Mouse (Mus musculus): ENCODE measurements at regions not wholly inside any gene's neighbourhood (a gene's known extent, or its start where the extent isn't known, plus 50 kb on each side); places are given as distances from the start of the nearest gene placed in this dataset.
A peak's percentile ranks its signal among the peaks of the same experiment; 100 is the strongest.

- DNase-seq (ENCODE audit: low read depth): no peak
Measured at GRCm38 (mm10) chr14:76708728-76709127, 152.0 kb upstream of the Serp2 start.

DNA sequence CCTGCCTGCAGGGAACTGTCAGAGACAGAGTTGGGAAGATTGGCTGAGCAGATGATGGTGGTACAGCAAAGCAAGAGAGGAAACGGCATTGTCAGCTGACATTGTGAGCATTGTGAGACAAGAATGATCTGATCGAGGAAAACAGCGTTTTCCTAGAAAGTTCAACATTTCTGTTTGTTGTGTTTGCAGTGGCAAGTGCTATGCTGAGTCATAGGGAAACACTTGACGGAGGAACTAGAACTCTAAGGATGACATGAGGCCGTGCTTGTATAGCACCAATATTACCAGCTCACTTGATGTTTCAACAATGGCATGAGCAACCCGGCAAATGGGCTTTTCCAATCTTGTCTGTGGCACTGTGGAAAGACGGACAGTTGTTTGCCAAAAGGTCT, 146.7 kb upstream of the Serp2 start:
- no peak for DNase-seq (ENCODE audit: low read depth)

DNA sequence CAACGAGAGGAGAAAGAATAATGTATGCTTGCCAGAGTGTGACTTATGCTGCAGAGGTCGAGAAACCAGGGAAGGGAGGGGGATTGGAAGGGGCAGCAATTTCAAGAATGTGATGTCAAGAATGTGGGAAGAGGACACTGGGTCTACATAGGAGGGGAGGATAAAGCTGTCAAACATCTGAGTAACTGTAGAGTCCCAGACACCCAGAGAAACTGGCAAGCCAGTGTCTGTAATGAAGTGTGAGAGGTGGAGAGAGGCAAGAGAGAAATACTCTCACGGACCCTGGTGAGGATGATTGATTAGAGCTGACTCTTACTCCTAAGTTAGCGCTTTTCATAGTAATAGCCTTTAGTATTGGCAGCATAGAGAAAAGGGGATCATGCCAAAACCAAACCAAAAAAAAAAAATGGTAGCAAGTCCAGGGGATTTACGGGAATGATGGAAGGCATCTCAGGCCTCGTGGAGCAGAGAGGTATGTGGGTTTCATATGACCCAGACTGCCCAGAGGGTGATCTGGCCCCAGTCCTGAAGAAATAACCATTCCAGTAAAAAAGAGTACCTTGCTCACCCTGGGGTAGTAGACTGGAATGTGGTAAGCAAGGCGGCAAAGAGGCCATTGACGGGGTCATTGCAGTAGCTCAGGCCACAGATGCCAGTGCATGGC, 146.2 kb upstream of the Serp2 start:
- DNase-seq (ENCODE audit: low read depth): no peak

DNA sequence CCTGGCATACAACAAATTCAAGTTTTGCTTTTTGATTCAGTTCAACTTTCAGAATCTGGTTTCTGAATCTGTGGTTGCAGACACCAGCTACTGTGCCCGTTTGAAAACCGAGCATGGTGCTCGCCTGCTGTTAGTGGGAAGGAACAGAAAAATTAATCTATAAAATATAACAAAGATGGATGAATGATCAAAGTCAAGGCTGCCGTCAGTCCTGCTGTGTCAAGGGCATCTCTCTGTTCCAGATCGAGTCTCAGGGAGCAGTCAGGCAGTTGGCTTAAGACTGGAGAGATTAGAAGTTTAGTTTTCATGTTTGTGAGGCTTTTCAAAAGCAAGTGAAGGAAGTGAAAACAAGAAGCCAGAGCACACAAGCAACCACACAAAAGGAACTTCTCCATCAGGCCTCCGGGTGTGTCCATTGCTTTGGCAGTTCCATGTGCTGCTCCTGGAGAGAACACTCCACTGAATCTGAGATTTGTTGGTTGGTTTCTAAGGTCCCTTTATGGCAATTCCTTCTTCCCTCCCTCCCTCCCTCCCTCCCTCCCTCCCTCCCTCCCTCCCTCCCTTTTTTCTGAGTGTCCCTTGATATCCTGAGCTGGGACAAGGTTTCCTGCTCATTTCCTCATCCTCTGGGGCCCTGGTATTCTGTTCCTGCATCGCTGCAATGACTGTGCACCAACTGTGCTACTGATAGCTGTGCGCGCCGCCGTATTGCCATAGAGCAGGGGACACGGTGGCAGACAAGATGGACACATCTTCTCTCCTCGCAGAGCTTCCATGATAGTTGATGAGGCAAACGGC, 145.4 kb upstream of the Serp2 start:
- no peak for DNase-seq (ENCODE audit: low read depth)

DNA sequence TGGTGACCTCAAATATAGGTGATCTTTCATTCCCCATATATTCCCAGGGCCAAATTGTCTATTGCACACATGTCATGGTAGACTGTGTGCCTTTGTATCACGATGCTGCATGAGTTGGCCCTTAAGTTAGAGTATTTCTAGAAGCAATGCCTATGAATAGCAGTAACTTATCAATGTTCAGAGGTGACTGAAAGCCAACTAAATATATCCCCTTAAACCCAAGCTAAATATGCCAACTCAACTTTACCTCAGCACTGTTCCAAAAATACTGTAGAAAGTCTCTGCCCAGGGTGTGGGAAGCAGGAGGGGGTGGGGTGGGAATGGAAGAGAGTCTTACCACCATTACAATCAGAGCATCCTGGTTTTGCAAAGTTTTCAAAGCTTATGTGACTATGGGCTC, 144.6 kb upstream of the Serp2 start:
- no peak for DNase-seq (ENCODE audit: low read depth)

DNA sequence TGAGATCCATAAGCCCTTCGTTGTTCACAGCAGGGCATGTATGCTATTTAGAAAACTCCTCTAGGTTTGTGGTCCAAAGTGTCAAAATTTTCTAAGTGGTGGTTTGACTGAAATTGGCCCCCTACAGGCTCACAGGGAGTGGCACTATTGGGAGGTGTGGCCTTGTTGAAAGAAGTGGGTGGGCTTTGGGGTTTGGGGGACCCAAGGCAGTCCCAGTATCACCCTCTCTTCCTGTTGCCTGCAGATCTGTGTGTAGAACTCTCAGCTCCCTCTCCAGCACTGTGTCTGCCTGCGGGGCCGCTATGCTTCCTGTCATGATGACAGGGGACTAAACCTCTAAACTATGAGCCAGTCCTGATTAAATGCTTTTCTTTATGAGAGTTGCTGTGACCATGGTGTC, 144.1 kb upstream of the Serp2 start:
- peak; percentile 41 for DNase-seq (ENCODE audit: low read depth)

DNA sequence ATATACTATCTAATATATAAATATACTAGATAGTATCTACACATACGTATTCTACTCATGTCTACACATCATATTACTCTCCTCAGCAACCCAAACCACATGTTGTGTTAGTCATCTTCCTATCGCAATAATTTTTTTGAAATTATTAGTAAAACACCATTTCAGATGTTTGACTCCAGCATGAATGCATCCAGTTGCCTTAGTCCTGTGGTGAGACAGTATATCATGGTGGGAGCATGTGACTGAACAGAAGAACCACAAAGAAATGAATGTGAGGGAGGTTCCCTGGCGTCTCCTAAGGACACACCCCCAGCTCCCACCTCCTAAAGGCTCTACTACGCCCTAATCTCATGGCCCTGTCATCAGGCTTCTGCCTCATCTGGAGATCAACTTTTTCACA, 143.5 kb upstream of the Serp2 start:
- peak; percentile 67 for DNase-seq (ENCODE audit: low read depth)

DNA sequence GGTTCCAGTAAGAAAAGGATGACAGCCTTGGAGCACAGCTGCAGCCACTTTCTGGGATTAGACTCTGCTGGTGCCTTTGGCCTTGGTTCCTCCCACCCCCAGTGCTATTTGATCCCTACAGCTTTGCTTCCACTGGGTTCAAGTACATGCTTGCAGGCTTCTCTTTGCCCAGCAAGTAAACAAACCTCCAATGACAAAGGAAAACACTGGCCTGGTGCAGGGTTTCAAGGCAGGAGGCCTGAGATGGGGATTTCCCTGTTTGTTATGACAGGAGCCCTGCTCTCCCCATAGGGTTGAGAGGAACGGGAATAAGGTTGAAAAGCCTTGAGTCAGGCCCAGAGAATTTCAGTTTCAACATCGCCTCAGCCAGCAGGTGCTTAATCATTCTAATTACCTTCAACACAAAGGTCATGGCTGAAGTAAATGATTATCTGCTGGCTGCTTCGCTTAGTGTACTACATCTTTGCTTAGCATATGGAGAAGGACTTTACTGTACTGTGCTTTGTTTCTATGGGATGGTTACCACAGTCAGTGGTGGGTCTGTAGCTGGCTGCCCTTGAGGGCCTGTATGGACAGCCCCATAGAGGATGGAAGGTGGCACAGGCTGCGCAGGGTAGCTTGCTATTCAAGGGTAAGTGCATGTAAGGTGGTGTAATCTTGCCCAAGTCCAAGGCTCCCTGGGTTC, 142.2 kb upstream of the Serp2 start:
- no peak for DNase-seq (ENCODE audit: low read depth)

GRCm38 (mm10) chr14:76696729-76697128, 140.0 kb upstream of the Serp2 start:
- DNase-seq (ENCODE audit: low read depth): peak; percentile 43

- no peak for DNase-seq (ENCODE audit: low read depth)
Measured at GRCm38 (mm10) chr14:76695691-76696355, 139.1 kb upstream of the Serp2 start.

DNA sequence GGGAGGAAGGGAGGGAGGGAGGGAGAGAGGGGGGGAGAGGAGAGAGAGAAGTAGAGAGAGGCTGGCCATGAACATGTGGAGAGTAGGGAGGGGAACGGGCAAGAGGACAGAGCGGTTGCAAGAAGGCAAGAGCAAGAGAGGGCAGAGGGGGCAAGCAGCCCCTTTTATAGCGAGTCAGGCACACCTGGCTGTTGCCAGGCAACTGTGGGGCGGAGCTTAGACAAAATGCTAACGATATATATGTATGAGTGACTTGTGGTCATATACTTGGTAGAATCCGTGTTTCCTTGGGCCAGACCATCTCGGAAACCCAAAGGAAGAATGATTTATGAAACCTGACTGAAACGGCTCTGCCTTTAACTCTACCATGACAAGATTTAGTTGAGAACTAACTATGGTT, 138.2 kb upstream of the Serp2 start:
- DNase-seq (ENCODE audit: low read depth): peak; percentile 22

DNA sequence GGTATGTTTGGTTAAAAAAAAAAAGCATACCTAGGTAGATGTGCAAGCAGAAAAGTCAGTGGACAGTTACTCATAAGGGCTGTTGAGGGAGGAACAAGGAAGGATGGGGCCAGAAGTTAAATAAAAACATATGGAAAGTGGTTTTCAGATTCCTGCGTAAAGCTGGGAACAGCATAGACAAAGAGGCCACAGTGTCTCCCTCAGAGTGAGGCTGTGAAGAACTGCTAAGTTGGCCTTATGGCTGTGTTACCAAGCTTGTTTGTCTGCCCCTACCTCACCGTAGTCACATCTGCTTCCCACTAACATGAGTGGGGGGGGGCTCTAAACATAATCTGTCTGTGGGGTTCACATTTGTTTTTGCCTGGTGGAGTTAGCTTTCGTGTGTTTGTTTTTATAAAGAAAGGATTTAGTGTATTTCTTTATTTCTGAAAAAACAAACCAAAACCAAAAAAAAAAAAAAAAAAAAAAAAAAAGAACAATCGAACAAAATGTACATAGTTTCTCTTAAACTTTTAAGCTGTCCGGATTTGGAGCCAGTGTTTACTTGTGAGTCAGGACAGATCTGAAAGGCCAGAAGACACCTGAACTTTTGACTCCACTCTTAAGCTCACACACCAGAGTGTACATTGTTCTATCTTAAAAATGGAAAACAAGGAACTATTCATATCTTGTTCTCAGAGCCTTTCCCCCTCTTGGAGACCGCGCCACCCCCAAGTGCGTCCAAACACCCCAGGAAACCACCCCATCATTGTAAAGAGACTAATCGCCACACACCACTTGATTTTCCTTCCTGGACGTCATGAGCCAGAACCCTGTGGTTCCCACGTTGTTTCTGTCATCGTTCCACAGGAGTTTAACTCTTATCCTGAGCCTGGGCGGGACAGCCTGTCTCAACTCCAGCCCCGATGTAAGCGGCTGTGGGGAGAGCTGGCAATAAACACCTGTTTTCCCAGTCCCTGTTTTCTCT, 136.9 kb upstream of the Serp2 start:
- peak; percentile 96 for DNase-seq (ENCODE audit: low read depth)

DNA sequence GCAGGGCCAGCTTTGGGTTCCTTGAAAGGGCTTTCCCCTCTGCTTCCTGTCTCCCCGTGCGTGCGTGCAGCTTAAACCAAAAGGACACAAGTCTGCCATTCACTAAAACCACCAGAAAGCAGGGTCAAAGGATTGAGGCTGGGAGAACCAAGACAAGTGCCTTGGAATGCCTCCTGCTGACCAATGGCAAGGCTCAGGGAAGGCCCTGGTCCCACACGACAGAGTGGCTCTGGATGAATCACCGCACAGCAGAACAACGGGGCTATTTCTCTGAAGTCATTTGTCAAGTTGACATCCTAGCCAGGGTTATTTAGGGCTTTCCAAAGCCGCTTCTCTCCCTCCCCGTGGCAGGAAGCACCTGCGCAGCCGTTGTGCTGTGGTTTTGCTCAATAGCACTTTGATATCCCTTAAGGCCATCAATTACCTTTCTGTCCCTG, 131.3 kb upstream of the Serp2 start:
- peak; percentile 94 for DNase-seq (ENCODE audit: low read depth)

DNA sequence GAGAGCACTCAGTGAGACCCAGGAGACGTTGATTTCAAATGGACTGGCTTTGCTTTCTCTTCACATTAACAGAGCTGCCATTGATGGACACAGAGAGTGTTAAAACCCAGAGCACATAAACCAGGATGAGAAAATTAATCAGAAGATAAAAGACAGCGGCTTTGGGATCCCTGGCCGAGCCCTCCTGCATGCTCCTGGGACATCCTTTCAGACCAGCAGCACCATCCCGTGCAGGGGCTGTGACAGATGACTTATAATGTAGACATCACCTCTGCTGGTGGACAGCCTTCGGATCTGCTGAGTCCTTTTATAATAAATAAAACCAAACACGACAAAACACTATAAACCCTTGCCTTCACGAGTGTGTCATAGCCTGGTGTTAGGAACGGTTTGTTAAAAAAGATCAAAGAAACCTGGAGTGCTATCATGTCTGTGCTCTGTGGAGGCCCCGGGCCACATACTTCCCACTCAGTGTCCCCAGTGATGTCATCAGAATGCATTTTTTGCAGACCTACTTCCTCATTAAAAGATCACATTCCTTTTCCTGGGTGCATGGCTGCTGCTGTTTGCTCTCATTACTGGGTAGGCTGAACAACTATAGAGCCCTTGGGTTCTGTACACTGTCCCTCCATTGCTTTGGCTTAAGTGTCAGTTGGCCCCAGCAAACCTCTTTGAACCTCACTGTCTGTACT, 130.2 kb upstream of the Serp2 start:
- no peak for DNase-seq (ENCODE audit: low read depth)

- no peak for DNase-seq (ENCODE audit: low read depth)
Measured at GRCm38 (mm10) chr14:76685830-76686761, 129.4 kb upstream of the Serp2 start.

- DNase-seq (ENCODE audit: low read depth): no peak
Measured at GRCm38 (mm10) chr14:76684327-76684726, 127.6 kb upstream of the Serp2 start.

DNA sequence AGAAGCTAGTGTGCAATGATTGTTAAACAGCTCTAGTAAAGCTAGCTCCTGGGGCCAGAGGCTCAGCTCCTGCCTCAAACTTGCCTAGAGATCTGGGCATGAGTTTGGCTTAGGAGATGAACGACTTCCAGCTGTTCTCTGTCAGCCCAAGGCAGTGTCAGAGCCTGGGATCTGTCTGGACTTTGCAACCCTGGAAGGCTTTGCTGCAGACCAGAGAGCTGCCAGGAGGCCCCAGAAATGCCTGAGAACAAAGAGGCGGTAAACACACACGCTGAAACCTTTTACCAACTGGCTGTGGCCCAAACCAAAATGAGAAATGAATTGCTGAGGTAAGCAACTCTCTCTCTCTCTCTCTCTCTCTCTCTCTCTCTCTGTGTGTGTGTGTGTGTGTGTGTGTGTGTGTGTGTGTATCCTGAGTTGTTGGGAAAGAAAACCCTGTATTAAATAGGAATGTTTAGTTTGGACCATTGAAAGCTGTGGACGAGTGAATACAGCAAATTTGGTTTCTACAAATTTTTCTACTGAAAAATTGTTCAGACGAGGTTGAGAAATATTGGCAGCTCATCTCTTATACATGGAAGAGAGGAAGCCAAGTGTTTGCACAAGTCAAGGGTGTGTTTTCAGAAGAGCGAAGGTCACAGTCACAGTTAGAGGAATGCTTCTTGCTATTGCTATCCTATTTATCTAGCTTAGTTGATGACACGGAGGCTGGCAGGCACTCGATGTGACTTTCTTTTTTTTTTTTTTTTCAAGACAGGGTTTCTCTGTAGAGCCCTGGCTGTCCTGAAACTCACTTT, 125.1 kb upstream of the Serp2 start:
- no peak for DNase-seq (ENCODE audit: low read depth)

GRCm38 (mm10) chr14:76678512-76679134, 121.9 kb upstream of the Serp2 start:
- no peak for DNase-seq (ENCODE audit: low read depth)

Data from 416B (cell line).